Mouse (Mus musculus): Measurements from ENCODE around the gene Inava. TPM values are rescaled to one million over a fixed set of nuclear protein-coding genes. Genes with fewer than 3 reads are reported as not detected.
A peak's percentile ranks its signal among the peaks of the same experiment; 100 is the strongest.

Inava gene
- polyA plus RNA-seq, 1 experiment from 2014 or later = 15.7 TPM

DNA sequence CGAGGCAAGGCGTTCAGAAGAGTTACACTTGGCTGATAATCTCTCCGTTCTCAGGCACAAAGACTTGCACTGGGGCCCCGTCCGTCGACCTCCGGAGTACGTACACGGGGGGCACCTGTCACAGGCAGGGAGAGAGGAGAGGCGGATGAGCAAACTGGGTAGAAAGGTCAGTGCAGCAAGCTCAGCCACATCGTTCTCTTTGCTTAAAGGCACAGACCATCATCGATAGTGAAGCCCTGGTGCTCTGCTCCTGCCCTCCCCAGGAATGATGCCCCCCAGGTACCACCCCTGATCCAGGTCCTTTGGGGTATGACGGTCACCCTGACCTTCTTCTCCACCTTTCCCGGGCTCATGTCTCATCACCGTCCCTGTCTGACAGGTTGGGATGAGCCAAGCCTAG lies 19.8 kb downstream of the Inava start:
- H3K4me1 ChIP-seq (ENCODE audit: control insufficient read depth, insufficient read depth, low read length) = no peaks in the 10 kb centered on the region
- no peak overlapping the region for H3K9ac ChIP-seq (replicated peaks; ENCODE audit: low read length)
- DNase-seq (ENCODE audit: low spot score) = no peak
- no peaks in the 10 kb centered on the region; the same call in 1 of the 2 replicates for H3K36me3 ChIP-seq (replicated peaks; ENCODE audit: control insufficient read depth, insufficient read depth, low read depth, low read length)
- H3K9me3 ChIP-seq (replicated peaks; ENCODE audit: control insufficient read depth, low read length) = no peaks in the 10 kb centered on the region
- no peak overlapping the region for H3K4me2 ChIP-seq (ENCODE audit: low read depth, low read length)
- H3K27ac ChIP-seq (replicated peaks; ENCODE audit: low read depth, low read length) = no peak overlapping the region
- H3K27me3 ChIP-seq (ENCODE audit: control insufficient read depth, insufficient read depth, low read length) = no peaks in the 10 kb centered on the region
- WGBS = 80% methylated on average over 15 of the region's 15 CpGs
- no peak for ATAC-seq (replicated peaks; ENCODE audit: insufficient number of reproducible peaks, low FRiP score, low TSS enrichment, low read depth)
- no peak overlapping the region for H3K4me3 ChIP-seq (ENCODE audit: low read depth, low read length)

DNA sequence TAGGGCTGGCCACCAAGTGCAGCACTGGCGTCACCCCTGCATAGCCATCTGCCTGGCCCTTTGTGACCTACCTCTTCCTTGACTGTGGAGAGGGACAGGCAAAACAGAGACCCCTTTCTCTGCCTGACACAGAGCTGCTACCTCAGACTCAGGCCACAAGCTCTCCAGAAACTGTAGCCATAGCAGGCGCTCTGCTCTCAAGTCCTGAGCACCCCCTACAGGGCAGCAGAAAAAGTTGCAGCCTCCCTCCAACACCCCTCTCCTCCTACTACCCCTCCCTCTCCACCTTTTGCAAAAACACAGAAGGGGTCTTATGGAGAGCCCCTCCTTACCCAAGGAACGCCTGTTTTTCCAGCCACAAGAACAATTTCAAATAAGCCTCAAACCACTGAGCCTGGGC lies 21.3 kb downstream of the Inava start, which contains the start of gene Mroh3:
Gene Mroh3 (minus strand): TSS at position 26 of the 400 bp plus-strand sequence.
- ATAC-seq (replicated peaks; ENCODE audit: insufficient number of reproducible peaks, low FRiP score, low TSS enrichment, low read depth) (peak; percentile 70; the same call in 1 of the 2 replicates), DNase-seq (ENCODE audit: low spot score) (peak; percentile 68)
- Histone ChIP-seq H3K4me1 (ENCODE audit: control insufficient read depth, insufficient read depth, low read length) (no peaks in the 10 kb centered on the region), H3K9me3 (replicated peaks; ENCODE audit: control insufficient read depth, low read length) (no peaks in the 10 kb centered on the region), H3K36me3 (replicated peaks; ENCODE audit: control insufficient read depth, insufficient read depth, low read depth, low read length) (no peaks in the 10 kb centered on the region; the same call in 1 of the 2 replicates), H3K4me2 (ENCODE audit: low read depth, low read length) (no peak within 1 kb of the TSS), H3K27ac (replicated peaks; ENCODE audit: low read depth, low read length) (no peak within 1 kb of the TSS), H3K27me3 (ENCODE audit: control insufficient read depth, insufficient read depth, low read length) (no peaks in the 10 kb centered on the region), H3K4me3 (ENCODE audit: low read depth, low read length) (no peak within 1 kb of the TSS), H3K9ac (replicated peaks; ENCODE audit: low read length) (no peak within 1 kb of the TSS)
- WGBS = 36% methylated on average over 3 of the region's 3 CpGs

DNA sequence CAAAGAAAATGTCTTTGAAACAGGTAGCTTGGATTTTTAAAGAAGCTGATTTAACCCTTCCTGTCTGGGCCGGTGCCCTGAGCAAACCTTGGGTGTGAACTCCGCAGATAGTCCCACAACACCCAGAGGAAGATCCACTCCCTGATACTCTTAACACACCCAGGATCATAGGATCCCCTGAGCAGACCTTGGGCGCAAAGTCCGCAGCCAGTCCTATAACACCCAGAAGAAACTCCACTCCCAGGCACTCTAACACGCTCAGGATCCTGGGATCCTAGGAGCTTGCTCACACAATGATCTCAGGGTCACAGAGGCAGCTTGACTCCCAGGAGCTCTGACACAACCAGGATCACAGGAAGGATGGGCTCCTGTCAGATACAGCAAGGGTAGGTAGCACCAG lies 44.0 kb downstream of the Inava start:
- H3K36me3 ChIP-seq (replicated peaks; ENCODE audit: control insufficient read depth, insufficient read depth, low read depth, low read length) = no peaks in the 10 kb centered on the region
- H3K27ac ChIP-seq (replicated peaks; ENCODE audit: low read depth, low read length) = no peak overlapping the region
- H3K4me2 ChIP-seq (ENCODE audit: low read depth, low read length) = no peak overlapping the region
- no peak overlapping the region for H3K9ac ChIP-seq (replicated peaks; ENCODE audit: low read length)
- H3K4me1 ChIP-seq (ENCODE audit: control insufficient read depth, insufficient read depth, low read length) = no peaks in the 10 kb centered on the region
- no peak overlapping the region for H3K4me3 ChIP-seq (ENCODE audit: low read depth, low read length)
- ATAC-seq (replicated peaks; ENCODE audit: insufficient number of reproducible peaks, low FRiP score, low TSS enrichment, low read depth) = no peak
- no peak for DNase-seq (ENCODE audit: low spot score)
- 91% methylated on average over 5 of the region's 5 CpGs for WGBS
- H3K27me3 ChIP-seq (ENCODE audit: control insufficient read depth, insufficient read depth, low read length) = no peaks in the 10 kb centered on the region
- H3K9me3 ChIP-seq (replicated peaks; ENCODE audit: control insufficient read depth, low read length) = no peaks in the 10 kb centered on the region

DNA sequence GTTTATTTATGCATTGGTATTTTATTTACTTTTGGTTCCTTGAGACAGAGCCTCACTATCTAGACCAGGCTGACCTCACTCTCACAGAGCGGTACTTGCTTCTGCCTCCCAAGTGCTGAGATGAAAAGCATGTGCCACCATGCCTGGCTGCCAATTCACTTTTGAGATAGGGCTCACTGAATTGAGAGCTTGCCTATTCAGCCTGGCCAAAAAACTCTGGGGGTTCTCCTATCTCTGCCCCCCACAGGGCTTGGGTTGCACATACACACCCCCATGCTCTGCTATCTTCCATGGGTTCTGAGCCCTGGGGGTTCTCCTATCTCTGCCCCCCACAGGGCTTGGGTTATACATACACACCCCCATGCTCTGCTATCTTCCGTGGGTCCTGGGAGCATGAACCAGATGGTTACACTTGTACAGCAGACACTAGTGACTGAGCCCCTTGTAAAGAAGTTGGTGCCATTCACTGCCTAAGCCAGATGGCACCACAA lies 54.5 kb downstream of the Inava start:
- H3K36me3 ChIP-seq (replicated peaks; ENCODE audit: control insufficient read depth, insufficient read depth, low read depth, low read length) = no peaks in the 10 kb centered on the region
- no peak for DNase-seq (ENCODE audit: low spot score)
- H3K4me2 ChIP-seq (ENCODE audit: low read depth, low read length) = no peak overlapping the region
- H3K9me3 ChIP-seq (replicated peaks; ENCODE audit: control insufficient read depth, low read length) = no peaks in the 10 kb centered on the region
- H3K27ac ChIP-seq (replicated peaks; ENCODE audit: low read depth, low read length) = no peak overlapping the region
- H3K27me3 ChIP-seq (ENCODE audit: control insufficient read depth, insufficient read depth, low read length) = no peaks in the 10 kb centered on the region
- no peak overlapping the region for H3K9ac ChIP-seq (replicated peaks; ENCODE audit: low read length)
- 76% methylated on average over 2 of the region's 2 CpGs for WGBS
- ATAC-seq (replicated peaks; ENCODE audit: insufficient number of reproducible peaks, low FRiP score, low TSS enrichment, low read depth) = no peak
- H3K4me3 ChIP-seq (ENCODE audit: low read depth, low read length) = no peak overlapping the region
- no peaks in the 10 kb centered on the region for H3K4me1 ChIP-seq (ENCODE audit: control insufficient read depth, insufficient read depth, low read length)

DNA sequence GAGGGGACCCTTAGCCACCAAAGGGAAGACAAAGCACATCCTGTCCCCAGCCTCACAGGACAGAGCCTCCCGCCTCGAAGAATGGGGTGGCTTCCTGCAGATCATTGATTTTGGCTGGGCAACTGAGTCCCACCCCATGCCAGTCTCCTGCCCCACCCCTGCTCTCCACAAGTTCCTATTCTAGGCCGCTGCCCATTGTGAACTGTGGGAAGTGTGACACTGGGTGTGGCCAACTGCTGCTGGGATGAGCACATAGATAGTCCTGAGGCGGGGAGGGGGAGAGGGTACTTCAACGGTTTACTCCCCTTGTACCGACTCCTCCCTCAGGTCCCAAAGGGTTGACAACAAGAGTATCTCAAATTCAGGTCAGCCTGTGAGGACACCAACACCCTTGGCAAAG lies 55.3 kb downstream of the Inava start:
- no peaks in the 10 kb centered on the region for H3K36me3 ChIP-seq (replicated peaks; ENCODE audit: control insufficient read depth, insufficient read depth, low read depth, low read length)
- ATAC-seq (replicated peaks; ENCODE audit: insufficient number of reproducible peaks, low FRiP score, low TSS enrichment, low read depth) = no peak
- H3K4me2 ChIP-seq (ENCODE audit: low read depth, low read length) = no peak overlapping the region
- WGBS = 52% methylated on average over 6 of the region's 6 CpGs
- no peaks in the 10 kb centered on the region for H3K27me3 ChIP-seq (ENCODE audit: control insufficient read depth, insufficient read depth, low read length)
- H3K9me3 ChIP-seq (replicated peaks; ENCODE audit: control insufficient read depth, low read length) = no peaks in the 10 kb centered on the region
- no peak overlapping the region for H3K9ac ChIP-seq (replicated peaks; ENCODE audit: low read length)
- no peak overlapping the region for H3K27ac ChIP-seq (replicated peaks; ENCODE audit: low read depth, low read length)
- DNase-seq (ENCODE audit: low spot score) = no peak
- H3K4me1 ChIP-seq (ENCODE audit: control insufficient read depth, insufficient read depth, low read length) = no peaks in the 10 kb centered on the region
- H3K4me3 ChIP-seq (ENCODE audit: low read depth, low read length) = no peak overlapping the region

DNA sequence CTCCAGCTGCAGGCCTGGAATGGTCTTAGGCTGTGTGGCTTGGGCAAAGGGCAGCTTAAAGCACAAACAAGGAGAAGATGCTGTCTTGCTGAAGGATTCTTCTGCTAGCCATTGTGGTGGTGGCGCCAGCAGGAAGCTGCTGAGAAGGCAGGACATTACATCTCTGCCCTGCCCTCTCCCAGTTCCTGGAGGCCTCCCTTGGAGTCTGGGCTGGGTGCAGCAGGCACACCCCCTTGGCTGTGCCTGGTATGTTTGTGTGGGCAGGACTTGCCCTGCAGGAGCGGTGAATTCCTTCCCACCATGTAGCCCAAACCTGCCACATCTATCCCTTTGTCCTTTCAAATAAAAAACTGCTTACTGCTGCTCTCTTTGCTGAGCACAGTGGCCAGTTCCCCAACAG lies 57.0 kb downstream of the Inava start:
- Histone ChIP-seq H3K4me3 (ENCODE audit: low read depth, low read length) (no peak overlapping the region), H3K36me3 (replicated peaks; ENCODE audit: control insufficient read depth, insufficient read depth, low read depth, low read length) (no peaks in the 10 kb centered on the region), H3K9me3 (replicated peaks; ENCODE audit: control insufficient read depth, low read length) (no peaks in the 10 kb centered on the region), H3K27me3 (ENCODE audit: control insufficient read depth, insufficient read depth, low read length) (no peaks in the 10 kb centered on the region), H3K27ac (replicated peaks; ENCODE audit: low read depth, low read length) (no peak overlapping the region), H3K4me2 (ENCODE audit: low read depth, low read length) (no peak overlapping the region), H3K9ac (replicated peaks; ENCODE audit: low read length) (no peak overlapping the region), H3K4me1 (ENCODE audit: control insufficient read depth, insufficient read depth, low read length) (no peaks in the 10 kb centered on the region; the same call in 1 of the 2 replicates)
- WGBS = 71% methylated on average over 2 of the region's 2 CpGs
- no peak for ATAC-seq (replicated peaks; ENCODE audit: insufficient number of reproducible peaks, low FRiP score, low TSS enrichment, low read depth)
- DNase-seq (ENCODE audit: low spot score) = no peak

DNA sequence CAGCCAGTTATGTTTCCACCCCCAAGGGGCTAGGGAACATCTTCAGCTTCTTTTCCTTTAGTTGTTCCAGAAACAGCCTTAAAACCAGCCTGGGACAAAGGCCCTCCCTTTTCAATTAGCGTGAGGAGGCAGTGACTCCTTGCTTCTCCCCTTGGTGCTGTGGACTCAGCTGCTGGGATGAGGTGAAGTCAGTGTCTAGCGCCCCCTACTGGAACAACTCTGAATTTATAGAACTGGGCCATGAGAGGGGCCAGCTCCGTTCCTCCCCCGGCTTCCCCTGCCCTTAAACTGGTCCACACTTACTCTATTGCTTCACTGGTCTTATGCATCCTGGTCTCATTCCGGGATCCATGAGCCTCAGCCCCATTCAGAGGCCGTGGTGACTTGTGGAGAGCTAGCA lies 58.9 kb downstream of the Inava start:
- H3K4me3 ChIP-seq (ENCODE audit: low read depth, low read length) = no peak overlapping the region
- no peaks in the 10 kb centered on the region for H3K9me3 ChIP-seq (replicated peaks; ENCODE audit: control insufficient read depth, low read length)
- no peaks in the 10 kb centered on the region for H3K36me3 ChIP-seq (replicated peaks; ENCODE audit: control insufficient read depth, insufficient read depth, low read depth, low read length)
- no peaks in the 10 kb centered on the region; the same call in 1 of the 2 replicates for H3K4me1 ChIP-seq (ENCODE audit: control insufficient read depth, insufficient read depth, low read length)
- ATAC-seq (replicated peaks; ENCODE audit: insufficient number of reproducible peaks, low FRiP score, low TSS enrichment, low read depth) = no peak
- peak; percentile 60 for DNase-seq (ENCODE audit: low spot score)
- H3K9ac ChIP-seq (replicated peaks; ENCODE audit: low read length) = no peak overlapping the region
- no peak overlapping the region for H3K27ac ChIP-seq (replicated peaks; ENCODE audit: low read depth, low read length)
- no peaks in the 10 kb centered on the region for H3K27me3 ChIP-seq (ENCODE audit: control insufficient read depth, insufficient read depth, low read length)
- no peak overlapping the region for H3K4me2 ChIP-seq (ENCODE audit: low read depth, low read length)
- WGBS = 29% methylated on average over 6 of the region's 6 CpGs

DNA sequence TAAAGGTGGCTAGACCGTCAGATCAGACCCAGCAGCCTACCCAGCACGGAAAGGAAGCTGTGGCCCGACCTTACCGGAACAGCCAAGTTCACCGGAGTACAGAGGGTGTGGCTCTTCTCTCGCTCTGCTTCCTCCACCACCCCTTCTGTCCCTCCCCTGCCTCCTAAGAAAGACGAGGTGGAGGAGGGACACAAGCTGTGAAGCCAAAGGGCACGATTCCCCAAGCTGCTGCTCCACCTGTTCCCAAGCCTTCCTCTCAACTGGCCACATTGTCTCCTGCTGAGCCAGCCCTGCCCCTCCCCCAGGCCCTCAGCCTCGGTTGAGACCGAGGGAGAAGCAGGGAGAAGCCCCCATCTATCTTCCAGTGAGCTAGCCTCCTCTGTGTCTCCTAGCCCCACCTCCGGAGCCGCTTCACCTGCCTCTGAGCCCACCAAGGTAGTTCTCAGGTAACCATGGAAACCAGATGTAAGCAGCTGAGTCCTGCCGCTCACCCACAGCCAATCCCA lies 59.9 kb downstream of the Inava start:
- peak; percentile 28 for DNase-seq (ENCODE audit: low spot score)
- Histone ChIP-seq H3K9ac (replicated peaks; ENCODE audit: low read length) (no peak overlapping the region; the same call in 1 of the 2 replicates), H3K4me2 (ENCODE audit: low read depth, low read length) (no peak overlapping the region), H3K36me3 (replicated peaks; ENCODE audit: control insufficient read depth, insufficient read depth, low read depth, low read length) (no peaks in the 10 kb centered on the region), H3K27ac (replicated peaks; ENCODE audit: low read depth, low read length) (no peak overlapping the region), H3K4me3 (ENCODE audit: low read depth, low read length) (no peak overlapping the region), H3K27me3 (ENCODE audit: control insufficient read depth, insufficient read depth, low read length) (no peaks in the 10 kb centered on the region), H3K9me3 (replicated peaks; ENCODE audit: control insufficient read depth, low read length) (no peaks in the 10 kb centered on the region), H3K4me1 (ENCODE audit: control insufficient read depth, insufficient read depth, low read length) (no peaks in the 10 kb centered on the region; the same call in 1 of the 2 replicates)
- WGBS = 17% methylated on average over 13 of the region's 13 CpGs
- 0 out of 2 replicates have a peak, but pooled peaks have one; percentile 11 for ATAC-seq (replicated peaks; ENCODE audit: insufficient number of reproducible peaks, low FRiP score, low TSS enrichment, low read depth)
